Mouse (Mus musculus) heart, postnatal 0 days (tissue): ENCODE results near the gene Cgas.

Experiments
- CTCF ChIP-seq: IDR thresholded peaks from 2 replicates; pipeline ENCODE4 v1.5.1; 2016; ENCODE audit warnings: antibody characterized with exemption, control low read depth, low read depth
- EP300 ChIP-seq: IDR thresholded peaks from 2 replicates; pipeline ENCODE4 v1.6.1; 2016; ENCODE audit warnings: antibody characterized with exemption, low read depth

DNA sequence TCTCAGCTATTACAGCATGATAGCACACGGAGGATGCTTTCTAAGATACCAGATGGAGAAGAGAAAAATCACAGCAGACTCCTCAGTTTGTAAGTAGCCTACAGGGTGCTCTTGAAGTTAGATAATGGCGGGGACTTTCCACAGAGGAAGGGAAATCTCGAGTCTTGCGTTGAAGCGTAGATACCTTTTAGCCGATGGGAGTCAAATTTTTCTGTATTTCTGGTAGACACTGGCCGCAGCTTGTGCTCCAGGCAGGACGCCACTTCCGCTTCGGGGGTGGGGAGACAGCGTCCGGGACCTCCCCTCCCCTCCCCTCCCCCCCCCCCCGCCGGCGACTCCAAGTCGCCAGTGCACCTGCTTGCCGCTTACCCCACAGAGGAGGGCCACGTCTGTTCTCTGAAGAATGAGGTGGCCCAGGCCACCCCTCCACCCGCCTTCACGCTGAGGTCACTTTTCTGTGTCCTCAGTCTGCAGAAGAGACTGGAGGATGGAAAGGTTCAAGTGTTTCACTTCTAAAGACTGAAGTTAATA is 45.9 kb upstream of the Cgas start, which contains the start of gene Eef1a1:
- TF ChIP-seq CTCF = no peak
- TF ChIP-seq EP300 = no peak
